Mouse (Mus musculus) intestine, postnatal 0 days (tissue): ENCODE data around the gene Gm10964. TPM values are rescaled to one million over a fixed set of nuclear protein-coding genes. Genes with fewer than 3 reads are reported as not detected.
"Not testable (repeated sequence)": the region's sequence is repeated elsewhere in the genome, so short reads cannot be mapped to it uniquely, and the experiment has no call there.

Source experiments
- ATAC-seq: fragments of 200-750 bp; cut with Nextera tagmentation; 2 replicates; pipeline ENCODE4 v1.8.0; 2017; ENCODE audit warnings: mild to moderate bottlenecking, moderate TSS enrichment, moderate library complexity
- H3K27ac ChIP-seq: fragments of 300-500 bp; sonication (generic); 2 replicates; pipeline ENCODE4 v1.5.1; 2014; ENCODE audit warnings: mild to moderate bottlenecking, low read depth, low read length, moderate library complexity
- H3K27me3 ChIP-seq: fragments of 300-500 bp; sonication (generic); replicated peaks from 2 replicates; pipeline ENCODE4 v1.6.1; 2014; ENCODE audit warnings: low read length, mixed read lengths; ENCODE audit not compliant: control insufficient read depth, insufficient read depth
- H3K36me3 ChIP-seq: fragments of 300-500 bp; sonication (generic); 2 replicates; pipeline ENCODE4 v1.6.1; 2014; ENCODE audit warnings: mild to moderate bottlenecking, moderate library complexity; ENCODE audit not compliant: control insufficient read depth, insufficient read depth
- H3K4me1 ChIP-seq: fragments of 300-500 bp; sonication (generic); replicated peaks from 2 replicates; pipeline ENCODE4 v1.6.1; 2014; ENCODE audit warnings: antibody characterized with exemption, low read length, mixed read lengths; ENCODE audit not compliant: control insufficient read depth, insufficient read depth
- H3K4me2 ChIP-seq: fragments of 300-500 bp; sonication (generic); replicated peaks from 2 replicates; pipeline ENCODE4 v1.6.1; 2014; ENCODE audit warnings: low read depth, mild to moderate bottlenecking, moderate library complexity
- H3K4me3 ChIP-seq: fragments of 300-500 bp; sonication (generic); 2 replicates; pipeline ENCODE4 v1.5.1; 2014; ENCODE audit warnings: low read depth, low read length
- H3K9ac ChIP-seq: fragments of 300-500 bp; sonication (generic); 2 replicates; pipeline ENCODE4 v1.6.1; 2014; ENCODE audit warnings: mild to moderate bottlenecking, low read depth, low read length
- H3K9me3 ChIP-seq: fragments of 300-500 bp; sonication (generic); 2 replicates; pipeline ENCODE4 v1.6.1; 2016; ENCODE audit warnings: mixed run types; ENCODE audit not compliant: control insufficient read depth
- CTCF ChIP-seq: sonication (generic); IDR thresholded peaks from 2 replicates; pipeline ENCODE4 v1.5.1; 2016; ENCODE audit warnings: low read depth, mild to moderate bottlenecking, control low read depth, antibody characterized with exemption, moderate library complexity
- WGBS: fragments of 180-500 bp; shearing (Covaris S2); extraction: QIAGEN DNeasy Blood & Tissue Kit; methylation state at CpG from one replicate; pipeline ENCODE4 v1.1.7; 2014; 5-methylcytosine and 5-hydroxymethylcytosine counted together
- polyA plus RNA-seq: library from polyadenylated mRNA; unstranded; fragments of >200 nt; fragmentation: Nextera tagmentation; extraction: Ambion mirVana; gene quantifications from 2 replicates; pipeline ENCODE4 v1.2.1, GENCODE M21; 2015

Gm10964 gene
- polyA plus RNA-seq, 1 experiment from 2014 or later = not detected

GRCm38 (mm10) chr3:103791230-103792110, 52.3 kb downstream of the Gm10964 start, which contains the start of gene Hipk1:
TSS of gene Hipk1 (minus strand) at chr3:103791563.
- Histone ChIP-seq H3K27ac (peak within 1 kb of the TSS; percentile 86), H3K9me3 (no peaks in the 10 kb centered on the region), H3K4me2 (peak within 1 kb of the TSS; percentile 76), H3K9ac (peak within 1 kb of the TSS; percentile 87), H3K4me1 (peaks cover 4% of the 10 kb centered on the region), H3K36me3 (no peaks in the 10 kb centered on the region), H3K4me3 (peak within 1 kb of the TSS; percentile 82), H3K27me3 (no peaks in the 10 kb centered on the region)
- TF ChIP-seq CTCF = peak; percentile 26; the same call in 1 of the 2 replicates
- WGBS = 11% methylated on average over 42 of the region's 49 CpGs
- ATAC-seq = peak; percentile 97

GRCm38 (mm10) chr3:103792111-103792406, 52.9 kb downstream of the Gm10964 start:
- H3K4me2 ChIP-seq = peak overlapping the region; percentile 76; the same call in 1 of the 2 replicates
- H3K36me3 ChIP-seq, H3K4me3 ChIP-seq, H3K9ac ChIP-seq, H3K27me3 ChIP-seq, H3K9me3 ChIP-seq, ATAC-seq, H3K4me1 ChIP-seq: not testable (repeated sequence)
- 84% methylated on average over 5 of the region's 5 CpGs for WGBS
- H3K27ac ChIP-seq = 0 out of 2 replicates have a peak overlapping the region, but pooled peaks have one; percentile 8

GRCm38 (mm10) chr3:103792566-103792965, 53.4 kb downstream of the Gm10964 start:
- WGBS = 73% methylated on average over 1 of the region's 1 CpGs
- no peak overlapping the region for H3K9ac ChIP-seq
- no peak for ATAC-seq
- H3K27me3 ChIP-seq = no peaks in the 10 kb centered on the region
- H3K9me3 ChIP-seq = no peaks in the 10 kb centered on the region
- no peak overlapping the region for H3K4me2 ChIP-seq
- H3K27ac ChIP-seq = no peak overlapping the region
- peaks cover 4% of the 10 kb centered on the region for H3K4me1 ChIP-seq
- no peaks in the 10 kb centered on the region for H3K36me3 ChIP-seq
- H3K4me3 ChIP-seq = no peak overlapping the region
- no peak for TF ChIP-seq CTCF

Other genes with a start within 250 kb of the Gm10964 start
- 0.56 and 0.60 TPM in 2 replicates for gene Syt6, start 164.1 kb upstream of the Gm10964 start, polyA plus RNA-seq
- gene Atg4a-ps, start 93.3 kb upstream of the Gm10964 start, polyA plus RNA-seq = 0.26 and 0.31 TPM in 2 replicates
- gene Olfml3, start 1.4 kb upstream of the Gm10964 start, polyA plus RNA-seq = 11.5 and 13.1 TPM in 2 replicates
- gene Hipk1, start 52.2 kb downstream of the Gm10964 start, polyA plus RNA-seq = 6.6 and 7.1 TPM in 2 replicates
- 10.2 and 13.3 TPM in 2 replicates for gene Dclre1b, start 70.1 kb downstream of the Gm10964 start, polyA plus RNA-seq
- 12.6 and 12.9 TPM in 2 replicates for gene Ap4b1, start 70.2 kb downstream of the Gm10964 start, polyA plus RNA-seq
- 0.18 TPM in 1 of 2 replicates, not detected in the other for gene Gm43064, start 70.2 kb downstream of the Gm10964 start, polyA plus RNA-seq
- gene Bcl2l15, start 93.2 kb downstream of the Gm10964 start, polyA plus RNA-seq = 27.1 and 31.6 TPM in 2 replicates
- gene Ptpn22, start 120.4 kb downstream of the Gm10964 start, polyA plus RNA-seq = 1.5 TPM in 2 replicates
- gene Rsbn1, start 174.8 kb downstream of the Gm10964 start, polyA plus RNA-seq = 5.3 and 5.5 TPM in 2 replicates
- gene Phtf1, start 228.7 kb downstream of the Gm10964 start, polyA plus RNA-seq = 6.4 and 7.1 TPM in 2 replicates